Mouse (Mus musculus): Measurements from ENCODE around the gene Secisbp2. TPM values are rescaled to one million over a fixed set of nuclear protein-coding genes. Genes with fewer than 3 reads are reported as not detected.

Gene Secisbp2
- polyA plus RNA-seq, 1 experiment from 2014 or later: 34.4 TPM

- 94% methylated on average over 3 of the region's 3 CpGs for WGBS
- Histone ChIP-seq H3K27me3 (no peaks in the 10 kb centered on the region), H3K36me3 (peaks cover 8% of the 10 kb centered on the region; the same call in 1 of the 2 replicates), H3K4me3 (no peak overlapping the region), H3K4me1 (no peaks in the 10 kb centered on the region), H3K9me3 (replicated peaks) (no peaks in the 10 kb centered on the region), H3K9ac (no peak overlapping the region), H3K4me2 (replicated peaks) (no peak overlapping the region), H3K27ac (no peak overlapping the region)
- ATAC-seq (ENCODE audit: low FRiP score): no peak
Observed at GRCm38 (mm10) chr13:51698318-51698717, 46.8 kb downstream of the Secisbp2 start.

DNA sequence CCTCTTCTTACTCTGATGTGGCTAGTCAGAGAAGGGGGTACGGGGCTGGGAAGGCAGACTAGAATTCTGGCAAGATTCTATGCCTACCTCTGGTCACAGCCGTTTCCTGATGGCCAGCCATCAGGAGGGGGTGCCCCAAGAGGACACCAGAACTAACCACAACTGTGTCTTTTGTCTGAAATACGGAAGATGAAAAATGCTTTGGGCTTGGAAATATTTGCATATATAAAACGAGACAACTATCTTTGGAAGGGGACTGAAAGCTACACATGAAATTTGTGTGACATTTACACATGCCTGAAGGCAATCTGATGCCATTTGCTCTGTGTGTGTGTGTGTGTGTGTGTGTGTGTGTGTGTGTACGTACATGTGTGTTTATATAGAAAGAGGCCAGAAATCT is 52.4 kb downstream of the Secisbp2 start:
- Histone ChIP-seq H3K27ac (no peak overlapping the region), H3K36me3 (peaks cover 8% of the 10 kb centered on the region; the same call in 1 of the 2 replicates), H3K4me3 (no peak overlapping the region), H3K27me3 (no peaks in the 10 kb centered on the region), H3K4me1 (peaks cover 5% of the 10 kb centered on the region; the same call in 1 of the 2 replicates), H3K9me3 (replicated peaks) (no peaks in the 10 kb centered on the region), H3K4me2 (replicated peaks) (no peak overlapping the region), H3K9ac (no peak overlapping the region)
- WGBS: 75% methylated on average over 5 of the region's 5 CpGs
- ATAC-seq (ENCODE audit: low FRiP score): no peak

- no peak for ATAC-seq (ENCODE audit: low FRiP score)
- no peaks in the 10 kb centered on the region for H3K9me3 ChIP-seq (replicated peaks)
- peaks cover 5% of the 10 kb centered on the region; the same call in 1 of the 2 replicates for H3K4me1 ChIP-seq
- no peak overlapping the region for H3K4me3 ChIP-seq
- H3K36me3 ChIP-seq: peaks cover 12% of the 10 kb centered on the region; the same call in 1 of the 2 replicates
- H3K4me2 ChIP-seq (replicated peaks): no peak overlapping the region
- H3K27ac ChIP-seq: no peak overlapping the region
- WGBS: 77% methylated on average over 22 of the region's 22 CpGs
- no peak overlapping the region for H3K9ac ChIP-seq
- no peaks in the 10 kb centered on the region for H3K27me3 ChIP-seq
Observed at GRCm38 (mm10) chr13:51705882-51706854, 54.7 kb downstream of the Secisbp2 start.

GRCm38 (mm10) chr13:51710738-51711137 is 59.2 kb downstream of the Secisbp2 start:
- H3K4me1 ChIP-seq: no peaks in the 10 kb centered on the region
- ATAC-seq (ENCODE audit: low FRiP score): no peak
- no peak overlapping the region for H3K9ac ChIP-seq
- H3K4me3 ChIP-seq: no peak overlapping the region
- no peaks in the 10 kb centered on the region for H3K27me3 ChIP-seq
- H3K27ac ChIP-seq: no peak overlapping the region
- WGBS: 64% methylated on average over 7 of the region's 7 CpGs
- no peak overlapping the region for H3K4me2 ChIP-seq (replicated peaks)
- H3K36me3 ChIP-seq: peaks cover 7% of the 10 kb centered on the region; the same call in 1 of the 2 replicates
- no peaks in the 10 kb centered on the region for H3K9me3 ChIP-seq (replicated peaks)

DNA sequence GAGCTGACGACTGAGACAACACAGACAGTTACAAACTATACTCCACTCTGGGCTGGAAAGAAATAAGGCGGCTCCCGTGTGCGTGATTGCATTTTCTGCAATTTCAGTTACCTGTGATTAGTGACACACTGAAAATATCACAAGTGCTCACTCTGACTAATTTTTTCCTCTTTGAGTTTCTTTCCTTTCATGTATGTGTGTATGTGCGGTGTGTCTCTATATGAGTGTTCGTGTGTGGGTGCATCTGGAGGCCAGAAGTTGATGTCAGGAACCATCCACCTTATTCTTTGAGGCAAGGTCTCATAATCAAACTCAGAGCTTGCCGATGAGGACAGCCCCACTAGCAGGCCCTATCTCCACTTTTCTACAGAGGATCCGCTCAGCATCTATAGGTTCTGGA is 60.5 kb downstream of the Secisbp2 start:
- peaks cover 7% of the 10 kb centered on the region; the same call in 1 of the 2 replicates for H3K36me3 ChIP-seq
- no peak overlapping the region for H3K4me2 ChIP-seq (replicated peaks)
- H3K9me3 ChIP-seq (replicated peaks): no peaks in the 10 kb centered on the region
- ATAC-seq (ENCODE audit: low FRiP score): no peak
- H3K9ac ChIP-seq: no peak overlapping the region
- no peak overlapping the region for H3K27ac ChIP-seq
- H3K27me3 ChIP-seq: no peaks in the 10 kb centered on the region
- WGBS: 95% methylated on average over 8 of the region's 8 CpGs
- no peak overlapping the region for H3K4me3 ChIP-seq
- H3K4me1 ChIP-seq: no peaks in the 10 kb centered on the region

DNA sequence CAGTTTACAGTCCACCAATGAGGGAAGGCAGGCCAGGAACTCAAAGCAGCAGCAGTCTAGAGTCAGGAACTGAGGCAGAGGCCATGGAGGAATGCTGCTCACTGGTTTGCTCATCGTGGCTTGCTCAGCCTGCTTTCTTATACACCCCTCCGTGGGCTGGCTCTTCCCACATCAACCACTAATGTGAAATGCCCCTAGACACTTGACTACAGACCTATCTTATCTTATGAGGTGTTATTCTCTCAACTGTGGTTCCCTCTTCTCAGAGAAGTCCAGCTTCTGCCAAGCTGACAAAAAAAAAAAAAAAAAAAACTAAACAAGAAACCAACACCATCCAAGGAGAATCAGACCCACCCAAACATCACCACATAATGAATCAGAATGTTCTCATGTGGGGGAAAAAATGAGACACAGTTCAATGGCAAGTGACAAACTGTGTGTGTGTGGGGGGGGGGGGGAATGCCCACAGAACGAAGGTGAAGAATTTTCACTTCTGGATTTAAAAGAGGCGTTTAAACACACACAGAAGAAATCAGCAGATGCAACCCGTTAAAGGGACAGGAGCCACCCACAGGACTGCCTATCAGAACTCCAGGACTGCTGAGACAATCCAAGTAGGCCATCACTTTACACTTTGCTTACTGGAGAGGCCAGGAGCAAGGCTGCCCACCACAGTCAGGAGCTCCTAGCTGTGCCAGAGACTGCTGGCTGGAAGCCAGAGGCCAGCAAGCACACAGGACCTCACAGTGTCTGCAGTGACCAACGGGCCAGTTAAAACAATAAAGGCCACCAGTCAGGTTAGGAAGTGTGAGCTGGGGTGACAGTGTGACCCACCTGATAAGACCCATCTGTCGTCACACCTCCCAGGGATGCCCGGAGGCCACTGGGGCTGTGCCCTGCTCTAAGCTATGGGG is 65.1 kb downstream of the Secisbp2 start:
- Histone ChIP-seq H3K27me3 (no peaks in the 10 kb centered on the region), H3K4me1 (no peaks in the 10 kb centered on the region), H3K4me3 (no peak overlapping the region), H3K9ac (no peak overlapping the region), H3K9me3 (replicated peaks) (no peaks in the 10 kb centered on the region), H3K36me3 (0 out of 2 replicates have a peak, but pooled peaks cover 3% of the 10 kb centered on the region), H3K27ac (no peak overlapping the region), H3K4me2 (replicated peaks) (no peak overlapping the region)
- no peak for ATAC-seq (ENCODE audit: low FRiP score)
- 87% methylated on average over 8 of the region's 8 CpGs for WGBS

DNA sequence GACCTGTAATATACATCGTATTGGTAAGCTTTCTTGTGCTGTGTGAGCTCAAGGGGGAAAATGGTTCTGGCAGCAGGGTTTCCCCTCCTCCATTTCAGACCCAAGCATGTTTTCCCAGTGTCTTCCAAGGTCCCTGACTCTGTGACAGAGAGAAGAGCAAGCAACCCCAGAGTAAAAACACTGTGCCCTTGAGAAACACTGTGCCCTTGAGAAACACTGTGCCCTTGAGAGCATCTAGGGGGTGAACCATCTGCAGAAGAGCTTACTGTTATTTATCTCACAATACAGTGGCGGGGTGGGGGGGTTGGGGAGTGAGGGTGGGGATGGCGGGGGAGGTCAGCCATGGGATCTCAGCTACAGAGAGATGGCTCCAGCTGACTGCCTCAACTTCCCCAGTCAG is 67.8 kb downstream of the Secisbp2 start:
- 82% methylated on average over 3 of the region's 3 CpGs for WGBS
- Histone ChIP-seq H3K9me3 (replicated peaks) (no peaks in the 10 kb centered on the region), H3K4me2 (replicated peaks) (no peak overlapping the region), H3K4me3 (no peak overlapping the region), H3K27me3 (no peaks in the 10 kb centered on the region), H3K27ac (no peak overlapping the region), H3K9ac (no peak overlapping the region), H3K36me3 (0 out of 2 replicates have a peak, but pooled peaks cover 3% of the 10 kb centered on the region), H3K4me1 (no peaks in the 10 kb centered on the region)
- ATAC-seq (ENCODE audit: low FRiP score): no peak

- Histone ChIP-seq H3K4me2 (replicated peaks) (no peak overlapping the region), H3K9ac (no peak overlapping the region), H3K4me3 (no peak overlapping the region), H3K4me1 (no peaks in the 10 kb centered on the region), H3K27ac (no peak overlapping the region), H3K9me3 (replicated peaks) (no peaks in the 10 kb centered on the region), H3K27me3 (no peaks in the 10 kb centered on the region), H3K36me3 (no peaks in the 10 kb centered on the region)
- 94% methylated on average over 4 of the region's 4 CpGs for WGBS
- ATAC-seq (ENCODE audit: low FRiP score): no peak
Observed at GRCm38 (mm10) chr13:51720556-51720955, 69.1 kb downstream of the Secisbp2 start.

GRCm38 (mm10) chr13:51723114-51723513 is 71.6 kb downstream of the Secisbp2 start:
- WGBS: 70% methylated on average over 5 of the region's 5 CpGs
- Histone ChIP-seq H3K4me2 (replicated peaks) (no peak overlapping the region), H3K4me1 (peaks cover 7% of the 10 kb centered on the region), H3K27ac (no peak overlapping the region), H3K4me3 (no peak overlapping the region), H3K9ac (no peak overlapping the region), H3K9me3 (replicated peaks) (no peaks in the 10 kb centered on the region), H3K27me3 (no peaks in the 10 kb centered on the region), H3K36me3 (no peaks in the 10 kb centered on the region)
- no peak for ATAC-seq (ENCODE audit: low FRiP score)

DNA sequence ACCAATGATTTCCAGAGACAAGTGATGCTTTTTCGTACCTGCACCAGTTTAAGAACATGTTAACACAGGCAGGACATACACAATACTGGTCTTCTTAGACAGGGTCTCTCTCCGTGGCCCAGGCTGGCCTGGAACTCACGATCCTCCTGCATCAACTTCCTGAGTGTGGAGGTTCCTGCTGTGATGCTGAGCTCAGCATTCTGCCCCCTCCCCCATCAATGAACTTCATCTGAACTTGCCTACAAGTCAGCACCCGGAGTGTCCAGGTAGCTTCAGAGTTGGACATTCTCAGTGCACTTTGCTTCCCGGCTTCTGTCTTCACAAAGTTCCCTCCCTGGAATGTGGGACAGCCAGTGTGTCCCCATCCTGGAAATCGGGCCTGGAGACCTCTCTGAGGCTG is 73.1 kb downstream of the Secisbp2 start:
- 77% methylated on average over 6 of the region's 6 CpGs for WGBS
- no peak overlapping the region for H3K9ac ChIP-seq
- H3K4me1 ChIP-seq: peaks cover 15% of the 10 kb centered on the region
- no peaks in the 10 kb centered on the region for H3K27me3 ChIP-seq
- H3K4me2 ChIP-seq (replicated peaks): no peak overlapping the region
- H3K36me3 ChIP-seq: no peaks in the 10 kb centered on the region
- no peak overlapping the region for H3K4me3 ChIP-seq
- H3K27ac ChIP-seq: no peak overlapping the region
- no peak for ATAC-seq (ENCODE audit: low FRiP score)
- no peaks in the 10 kb centered on the region for H3K9me3 ChIP-seq (replicated peaks)

DNA sequence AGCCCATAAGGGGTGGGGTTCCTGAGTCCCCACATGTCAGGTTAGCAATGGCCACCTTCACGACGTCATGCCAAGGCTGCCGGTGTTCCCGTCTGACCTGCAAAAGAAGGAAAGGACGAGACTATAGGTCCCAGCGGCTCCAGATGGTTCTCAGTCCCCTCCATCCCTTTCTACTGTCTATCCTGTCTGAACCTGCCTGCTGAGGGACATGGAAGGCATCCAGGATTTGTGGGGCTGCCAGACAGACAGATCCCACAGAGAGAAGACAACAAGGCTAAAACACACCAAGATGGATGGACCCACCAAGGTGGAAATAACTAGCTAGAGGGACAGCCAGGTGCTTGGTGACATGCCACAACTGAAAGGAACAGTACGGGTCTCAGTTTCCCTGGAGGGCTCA is 73.9 kb downstream of the Secisbp2 start:
- peaks cover 24% of the 10 kb centered on the region for H3K4me1 ChIP-seq
- no peak overlapping the region for H3K4me3 ChIP-seq
- no peak overlapping the region for H3K4me2 ChIP-seq (replicated peaks)
- H3K27ac ChIP-seq: no peak overlapping the region
- no peaks in the 10 kb centered on the region for H3K36me3 ChIP-seq
- ATAC-seq (ENCODE audit: low FRiP score): no peak
- H3K9me3 ChIP-seq (replicated peaks): no peaks in the 10 kb centered on the region
- no peaks in the 10 kb centered on the region for H3K27me3 ChIP-seq
- 78% methylated on average over 7 of the region's 7 CpGs for WGBS
- no peak overlapping the region for H3K9ac ChIP-seq

DNA sequence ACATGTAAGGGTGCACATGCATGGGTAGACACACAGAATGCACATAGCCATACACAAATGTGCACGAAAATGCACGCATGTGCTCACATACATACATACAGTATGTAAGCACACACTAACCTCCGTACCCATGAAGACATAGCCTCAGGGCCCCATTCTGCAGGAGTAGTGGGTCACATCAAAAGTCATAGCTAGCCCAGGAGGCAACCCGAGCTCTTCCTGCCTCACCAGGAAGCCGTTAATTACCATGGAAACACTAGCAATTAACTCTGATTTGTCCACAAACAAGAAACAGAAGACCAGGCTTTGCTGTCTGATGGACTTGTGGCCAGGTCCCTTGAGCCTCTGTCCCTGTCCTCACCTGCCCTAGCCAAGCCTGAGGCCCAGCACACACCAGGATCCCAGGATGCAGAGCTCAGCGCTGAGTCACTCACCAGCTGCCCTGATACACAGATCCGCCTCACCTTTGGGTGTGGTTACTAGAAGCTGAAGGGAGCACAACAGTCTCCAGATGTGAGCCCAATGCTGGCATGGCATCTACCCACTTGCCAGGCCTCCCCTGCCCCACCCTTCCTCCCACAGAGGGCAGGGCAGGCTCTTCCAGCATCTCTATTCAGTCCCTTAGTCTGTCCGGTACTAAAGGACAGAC is 74.6 kb downstream of the Secisbp2 start:
- no peaks in the 10 kb centered on the region for H3K36me3 ChIP-seq
- no peak overlapping the region for H3K27ac ChIP-seq
- 64% methylated on average over 8 of the region's 8 CpGs for WGBS
- H3K4me2 ChIP-seq (replicated peaks): no peak overlapping the region
- H3K27me3 ChIP-seq: no peaks in the 10 kb centered on the region
- no peak overlapping the region for H3K9ac ChIP-seq
- no peaks in the 10 kb centered on the region for H3K9me3 ChIP-seq (replicated peaks)
- peaks cover 25% of the 10 kb centered on the region for H3K4me1 ChIP-seq
- H3K4me3 ChIP-seq: no peak overlapping the region
- no peak; the same call in 1 of the 2 replicates for ATAC-seq (ENCODE audit: low FRiP score)

All from hindbrain, embryonic 12.5 days (tissue).